Mouse (Mus musculus) mouse embryonic stem cell (cell line): ENCODE results near the gene Efcab14.

Experiments used
- in situ Hi-C, 2 experiments: fragments of 300-500 bp; cut with MboI; formaldehyde crosslinking; loops; 1 replicate in 1 of 2; 3 replicates in 1 of 2; pipeline ENCODE4 v1.14.3; 2019 to 2020; ENCODE audit warnings: low sequenced_read_pairs in 2 of 2, low pct_unique_long_range_greater_than_20kb in 1 of 2, mixed read lengths in 1 of 2; ENCODE audit not compliant: unreplicated experiment in 1 of 2

The Efcab14 gene

DNA sequence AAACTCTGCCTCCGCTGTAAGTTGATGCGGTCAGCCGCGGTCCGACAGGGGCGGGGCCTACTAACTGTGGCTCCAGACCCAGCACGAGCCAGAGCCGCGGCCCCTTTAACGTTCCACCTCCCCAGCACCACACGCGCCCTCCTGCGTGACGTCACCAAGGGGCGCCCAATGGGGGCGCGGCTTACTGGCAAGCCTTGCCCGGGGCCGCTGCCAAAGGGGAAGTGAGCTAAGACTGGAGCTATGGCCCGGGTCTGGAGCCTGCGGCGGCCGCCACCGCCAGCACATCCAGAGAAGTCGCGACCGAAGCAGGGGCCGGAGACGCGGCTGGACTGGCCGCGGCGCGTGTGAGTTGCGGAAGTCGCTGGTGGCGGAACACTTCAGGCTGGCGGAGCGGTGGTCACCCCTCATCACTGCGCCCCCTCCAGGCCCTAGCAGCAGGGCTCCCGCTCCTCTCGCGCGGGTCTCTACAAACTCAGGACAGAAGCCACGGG lies at the start of gene Efcab14:
Gene Efcab14 (plus strand): TSS at position 194 of the 491 bp plus-strand sequence.
- in situ Hi-C loops, result loop anchor here in 1 of 2 experiments (10.0 to 25.0 kb wide), 2 partner anchors 157 to 225 kb away; partner anchors contain the start of gene 6430628N08Rik

DNA sequence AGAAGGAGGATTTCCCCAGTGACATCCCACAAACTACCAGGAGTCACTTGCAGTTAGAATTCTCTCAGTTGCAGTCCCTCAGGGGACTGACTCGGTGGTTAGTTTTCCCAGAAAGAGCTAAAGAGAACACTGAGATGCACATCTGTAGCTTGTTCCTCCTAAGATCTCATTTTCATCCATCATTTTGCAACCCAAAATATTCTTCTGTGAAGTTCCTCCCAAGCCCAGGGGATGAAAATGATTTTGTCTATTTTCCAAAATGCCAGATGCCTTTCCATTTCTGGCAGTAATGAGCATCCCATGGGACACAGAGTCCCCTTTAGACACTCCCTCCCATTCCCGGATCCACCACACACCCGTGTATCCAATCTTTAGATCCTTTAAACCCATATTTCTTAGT lies 36.1 kb upstream of the Efcab14 start:
- in situ Hi-C loops, result loop anchor here (10.0 to 25.0 kb wide), 3 partner anchors 214 to 589 kb away; partner anchors contain the start of gene Cyp4a14 (in 2 of the 2)

DNA sequence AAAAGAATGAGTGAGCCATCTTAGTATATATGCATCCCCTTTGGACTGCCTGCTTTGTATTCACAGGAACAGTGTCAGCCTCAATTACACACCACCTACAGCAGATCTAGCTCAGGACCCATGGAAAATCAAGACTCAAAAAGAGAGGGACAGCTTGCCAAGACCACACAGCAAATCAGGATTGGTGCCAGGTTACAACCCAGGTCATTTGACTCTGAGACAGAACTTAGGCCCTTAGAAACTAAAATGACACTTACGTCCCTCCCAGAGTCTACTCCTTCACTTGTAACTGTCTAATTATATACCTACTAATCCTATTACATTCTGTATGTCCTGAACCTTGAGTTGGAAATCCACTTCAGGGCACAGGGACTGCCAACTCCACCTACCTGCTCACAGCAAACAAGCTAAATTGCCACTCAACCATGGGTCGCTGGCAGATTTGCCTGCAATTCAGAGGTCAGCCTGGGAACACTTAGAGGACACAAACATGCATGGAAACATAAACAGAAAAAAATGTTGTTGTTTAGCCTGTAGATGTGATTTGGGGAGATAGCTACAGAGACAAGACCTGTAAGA lies 33.5 kb upstream of the Efcab14 start:
- in situ Hi-C loops, result loop anchor here (10.0 to 25.0 kb wide), 3 partner anchors 217 to 592 kb away; partner anchors contain the start of gene Cyp4a14 (in 2 of the 2)

DNA sequence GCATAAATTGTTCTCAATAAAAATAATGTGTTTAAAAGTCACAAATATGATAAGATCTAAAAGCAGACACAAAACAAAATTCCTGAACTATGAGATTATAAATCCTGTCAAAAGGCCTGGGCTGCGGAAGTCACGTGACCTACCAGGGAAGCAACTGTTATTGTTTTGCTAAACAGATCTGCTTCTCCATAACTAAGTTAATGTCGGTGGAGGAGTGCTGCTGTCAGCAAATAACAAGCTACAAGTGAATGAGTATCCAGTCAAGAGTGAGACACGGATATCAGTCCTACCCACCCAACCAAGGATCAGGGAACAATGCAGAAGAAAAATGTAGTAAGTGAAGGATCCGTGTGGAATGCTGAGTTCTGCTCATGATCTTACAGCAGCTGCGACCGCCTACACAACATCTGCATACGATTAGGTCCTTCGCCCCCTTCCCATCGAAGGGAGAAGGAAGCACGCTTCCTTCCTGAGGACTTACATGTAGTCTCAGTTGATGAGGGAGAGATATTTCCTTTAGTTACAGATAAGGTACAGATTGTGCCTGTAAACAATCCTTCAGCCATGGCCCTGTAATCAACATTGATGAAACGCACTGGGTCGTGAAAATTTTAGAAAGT lies 28.5 kb upstream of the Efcab14 start:
- in situ Hi-C loops, result loop anchor here (10.0 to 25.0 kb wide), 3 partner anchors 222 to 597 kb away; partner anchors contain the start of gene Cyp4a14 (in 2 of the 2)

DNA sequence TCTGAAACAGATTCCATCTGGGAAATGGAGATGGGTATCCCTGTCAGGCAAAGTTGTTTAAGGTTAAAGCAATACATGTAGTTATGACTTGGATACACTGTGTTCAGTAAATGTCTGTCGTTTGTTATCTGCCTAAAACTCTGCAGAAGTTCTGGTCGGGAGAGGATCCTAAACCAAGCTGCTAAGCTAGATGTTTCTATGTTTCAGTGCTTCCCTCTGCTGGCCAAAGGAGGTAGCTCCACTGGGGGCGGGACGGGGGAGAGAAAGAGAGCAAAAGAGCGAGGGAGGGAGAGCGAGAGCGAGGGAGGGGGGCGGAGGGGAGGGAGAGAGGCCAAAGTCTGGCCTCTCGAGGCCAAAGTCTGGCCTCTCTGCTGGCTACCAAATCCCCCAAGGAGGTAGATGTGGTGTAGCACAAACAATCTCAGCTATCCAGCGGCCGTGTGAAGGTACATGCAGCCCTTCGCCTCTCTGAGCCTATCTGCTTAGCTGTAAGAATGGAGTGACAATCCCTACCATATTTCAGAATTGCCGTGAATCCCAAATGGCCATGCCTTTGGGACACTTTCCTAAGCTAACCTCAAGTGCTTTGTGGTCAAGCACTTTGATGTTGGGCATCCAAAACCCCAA lies 27.6 kb upstream of the Efcab14 start:
- in situ Hi-C loops, result loop anchor here (10.0 to 25.0 kb wide), 3 partner anchors 223 to 598 kb away; partner anchors contain the start of gene Cyp4a14 (in 2 of the 2)

DNA sequence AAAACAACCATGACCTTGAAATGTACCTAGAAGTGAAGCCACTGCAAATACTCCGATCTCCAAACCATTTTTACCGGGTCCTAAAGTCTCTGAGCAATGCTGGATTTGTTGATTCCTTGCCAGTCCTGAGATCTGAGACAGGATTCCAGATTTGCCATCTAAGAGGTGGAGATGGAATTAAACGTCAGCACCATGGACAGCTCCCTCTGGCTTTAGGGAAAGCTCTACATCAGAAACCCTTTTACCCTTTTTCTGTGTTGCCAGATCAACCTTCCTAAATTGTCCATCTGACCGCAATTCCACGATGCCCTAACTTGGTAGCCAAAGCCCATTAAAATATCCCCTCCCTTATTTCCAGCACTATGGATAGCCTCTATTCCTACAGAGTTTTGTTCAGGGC lies 8.8 kb upstream of the Efcab14 start:
- in situ Hi-C loops, result loop anchor here in 1 of 2 experiments (25.0 kb wide), 1 partner anchor 234 kb away; no protein-coding TSS in a partner anchor

DNA sequence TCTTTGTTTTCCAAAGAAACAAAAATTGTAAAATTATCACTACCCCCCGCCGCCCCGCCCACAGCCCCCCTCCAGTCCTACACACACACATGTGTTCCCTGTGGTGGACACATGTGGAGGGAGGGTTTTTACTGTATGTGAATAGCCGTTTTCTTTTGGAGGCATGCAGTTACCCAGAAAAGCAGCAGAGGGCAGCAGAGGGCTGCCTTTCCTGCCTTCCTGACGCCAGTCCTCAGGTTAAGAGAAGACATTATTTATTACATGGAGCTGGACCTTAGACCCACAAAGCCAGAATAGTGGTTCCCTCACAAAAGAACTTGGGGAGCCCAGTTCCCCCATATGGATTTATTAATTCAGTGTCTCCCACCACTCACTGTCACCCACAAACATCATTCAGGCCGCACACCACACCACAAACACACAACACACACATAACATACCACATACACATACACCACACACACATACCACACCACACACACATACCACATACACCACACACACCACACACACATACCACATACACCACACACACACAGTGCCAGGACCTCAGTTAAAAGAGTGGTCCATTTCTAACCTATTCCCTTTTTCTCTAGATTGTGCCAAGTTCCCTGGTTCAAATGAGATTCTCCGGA lies 5.8 kb upstream of the Efcab14 start:
- in situ Hi-C loops, result loop anchor here (5.0 to 25.0 kb wide), 3 partner anchors 163 to 251 kb away; partner anchors contain the start of gene 6430628N08Rik (in 1 of the 2)

DNA sequence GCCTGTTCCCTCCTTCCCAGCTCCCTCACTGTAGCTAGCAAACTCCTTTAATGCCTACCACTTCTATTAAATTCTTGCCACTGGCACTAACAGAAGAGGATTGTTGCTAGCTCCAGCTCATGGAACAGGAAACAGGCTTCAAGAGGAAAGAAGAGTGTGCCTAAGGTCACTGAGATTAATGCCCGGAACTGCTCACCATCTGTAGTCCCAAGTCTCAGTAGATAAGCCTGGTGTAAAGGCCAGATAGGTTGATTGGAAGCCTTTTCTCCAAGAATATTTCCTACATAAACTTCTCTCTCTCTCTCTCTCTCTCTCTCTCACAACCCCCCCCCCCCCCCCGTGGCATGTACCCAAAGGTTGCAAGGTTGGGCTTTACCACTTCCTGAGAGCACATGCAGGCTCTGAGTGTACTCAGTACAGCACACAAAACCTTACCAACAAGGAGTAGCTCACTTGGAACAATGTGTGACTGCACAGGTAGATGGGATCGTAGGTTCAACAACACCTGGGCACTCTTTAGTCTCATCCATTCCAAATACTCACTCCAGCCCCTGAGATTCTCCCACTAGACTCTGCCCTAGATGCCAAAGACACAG lies 5.2 kb upstream of the Efcab14 start:
- in situ Hi-C loops, result loop anchor here (5.0 to 25.0 kb wide), 3 partner anchors 162 to 250 kb away; partner anchors contain the start of gene 6430628N08Rik (in 1 of the 2)

DNA sequence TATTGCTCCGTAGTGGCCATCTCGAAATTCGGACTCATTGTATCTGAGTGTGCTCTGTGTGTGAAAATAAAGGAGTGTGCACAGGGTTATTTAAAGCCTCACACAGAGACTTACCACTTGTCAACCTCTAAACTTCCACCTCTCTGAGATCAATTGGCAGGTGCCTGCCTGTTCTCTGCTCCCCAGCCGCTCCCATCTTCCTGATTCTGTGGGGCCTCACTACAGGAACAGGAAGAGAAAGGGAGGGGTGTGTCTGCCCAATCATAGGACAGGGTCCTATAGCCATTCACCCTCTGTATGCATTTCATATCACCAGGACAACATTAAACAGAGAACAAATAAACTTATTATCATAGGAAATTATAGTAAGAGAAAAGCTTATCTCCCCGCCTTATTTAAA lies 3.8 kb upstream of the Efcab14 start:
- in situ Hi-C loops, result loop anchor here (5.0 to 25.0 kb wide), 3 partner anchors 161 to 249 kb away; partner anchors contain the start of gene 6430628N08Rik (in 1 of the 2)

DNA sequence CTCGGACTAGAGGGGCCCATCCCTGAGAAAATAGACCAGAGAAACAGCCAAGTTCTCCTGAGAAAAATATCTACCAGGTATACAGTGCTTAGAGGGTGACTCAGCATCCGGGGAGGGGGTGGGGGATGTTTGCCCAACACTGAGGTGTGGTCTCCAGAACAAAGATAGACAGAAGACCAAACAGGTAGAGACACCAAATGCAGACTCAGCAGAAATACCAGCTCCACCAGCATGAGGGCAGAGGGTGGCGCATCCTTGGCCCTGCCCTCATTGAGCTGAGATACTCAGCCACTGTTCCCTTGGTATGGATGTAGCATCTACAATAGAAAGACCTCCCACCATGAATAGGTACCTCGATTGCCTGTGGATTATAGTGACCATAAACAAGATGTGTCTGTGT lies 2.7 kb upstream of the Efcab14 start:
- in situ Hi-C loops, result loop anchor here (5.0 to 25.0 kb wide), 3 partner anchors 160 to 247 kb away; partner anchors contain the start of gene 6430628N08Rik (in 1 of the 2)

DNA sequence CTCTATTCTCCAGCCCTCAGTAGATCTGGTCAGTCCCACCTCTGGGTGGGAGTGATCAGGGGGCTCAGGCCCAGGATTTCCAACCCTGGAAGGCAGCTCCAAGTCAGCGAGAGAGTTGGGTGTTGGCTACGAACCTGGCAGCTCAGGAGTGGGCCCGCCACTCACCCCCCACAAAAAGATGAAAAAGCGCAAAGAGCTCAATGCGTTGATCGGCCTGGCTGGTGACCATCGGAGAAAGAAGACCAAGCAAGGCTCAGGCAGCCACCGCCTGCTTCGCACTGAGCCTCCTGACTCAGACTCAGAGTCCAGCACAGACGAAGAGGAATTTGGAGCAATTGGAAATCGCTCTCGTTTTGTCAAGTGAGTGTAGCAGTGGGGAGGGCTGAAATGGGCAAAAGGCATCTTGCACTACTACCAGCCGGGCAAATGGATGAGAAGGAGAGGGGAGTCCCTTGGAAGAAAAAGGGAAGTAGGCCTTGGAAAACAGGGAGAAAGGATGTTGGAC lies 989 bp downstream of the Efcab14 start:
- in situ Hi-C loops, result loop anchor here in 1 of 2 experiments (10.0 to 25.0 kb wide), 2 partner anchors 156 to 224 kb away; partner anchors contain the start of gene 6430628N08Rik

DNA sequence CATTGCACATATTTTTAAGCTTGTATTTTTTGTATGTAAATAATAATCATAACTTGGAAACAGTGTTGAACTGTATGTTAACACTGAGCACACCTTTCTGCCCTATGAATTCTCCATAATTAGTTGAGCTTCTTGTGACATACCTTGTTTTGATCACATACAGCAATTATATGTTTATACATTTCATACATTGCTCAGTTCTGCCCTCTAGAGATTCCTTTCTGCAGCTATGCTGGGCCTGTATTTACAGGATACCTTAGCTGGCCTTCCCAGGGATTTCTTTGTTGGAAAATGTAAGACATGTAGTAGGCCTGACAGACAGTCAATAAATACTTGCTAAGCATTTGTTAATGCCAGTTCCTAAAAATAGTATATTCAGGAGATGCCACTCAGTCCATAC lies 5.1 kb downstream of the Efcab14 start:
- in situ Hi-C loops, result loop anchor here in 1 of 2 experiments (25.0 kb wide), 1 partner anchor 220 kb away; no protein-coding TSS in a partner anchor

DNA sequence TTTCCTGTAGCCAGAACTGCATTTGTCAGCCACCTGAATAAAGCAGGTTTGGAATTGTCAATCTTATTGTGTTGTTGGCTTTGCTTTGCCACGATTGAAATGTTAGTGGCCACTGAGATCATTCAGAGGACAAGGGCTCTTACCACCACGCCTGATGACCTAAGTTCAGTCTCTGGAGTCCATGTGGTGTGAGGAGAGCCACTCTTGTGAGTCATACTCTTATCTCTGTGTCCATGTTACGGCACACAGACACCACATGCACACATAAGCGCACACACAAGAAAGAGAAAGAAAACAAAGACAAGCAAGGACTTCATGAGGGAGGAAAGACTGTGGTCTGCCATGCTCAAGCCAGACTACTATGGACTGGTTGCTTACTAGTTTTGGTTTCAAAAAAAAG lies 5.6 kb downstream of the Efcab14 start:
- in situ Hi-C loops, result loop anchor here in 1 of 2 experiments (25.0 kb wide), 1 partner anchor 219 kb away; no protein-coding TSS in a partner anchor

DNA sequence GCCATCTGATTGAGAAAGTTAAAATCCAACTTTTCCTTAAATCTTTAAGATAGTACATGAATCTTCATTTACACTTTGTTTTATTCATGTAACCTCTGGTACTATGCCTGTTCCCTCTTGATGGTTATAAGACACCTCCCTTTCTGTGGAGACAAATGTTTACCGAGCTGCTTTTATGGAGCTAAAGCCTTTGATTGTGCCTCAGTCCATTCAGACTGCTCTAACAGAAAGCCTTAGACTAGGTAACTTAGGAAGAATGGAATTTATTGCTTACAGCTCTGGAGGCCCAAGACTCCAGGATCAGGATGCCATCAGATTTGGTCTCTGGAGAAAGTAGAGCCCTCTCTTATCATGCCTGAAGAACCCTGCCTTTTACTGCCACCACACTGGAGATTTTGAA lies 10.6 kb downstream of the Efcab14 start:
- in situ Hi-C loops, result loop anchor here in 1 of 2 experiments (25.0 kb wide), 1 partner anchor 214 kb away; no protein-coding TSS in a partner anchor

DNA sequence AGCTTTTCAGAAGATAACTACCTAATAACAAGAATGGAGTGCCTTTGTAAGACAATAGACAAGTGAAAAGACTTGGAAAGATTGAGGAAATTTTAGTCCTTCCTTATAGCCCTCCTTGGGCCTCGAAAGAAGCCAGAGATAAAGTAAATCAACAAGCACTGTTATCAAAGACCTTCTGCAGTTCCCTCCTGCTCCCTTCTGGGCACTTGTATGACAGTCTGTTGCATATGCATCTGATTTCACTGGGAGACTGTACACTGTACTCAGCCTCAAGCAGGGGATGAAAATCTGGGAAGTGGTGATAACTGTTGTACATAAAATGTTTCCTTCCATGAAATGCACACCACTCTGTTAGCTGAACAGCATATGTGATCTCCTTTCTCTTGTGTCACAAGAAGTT lies 11.8 kb downstream of the Efcab14 start:
- in situ Hi-C loops, result loop anchor here in 1 of 2 experiments (25.0 kb wide), 1 partner anchor 213 kb away; no protein-coding TSS in a partner anchor

DNA sequence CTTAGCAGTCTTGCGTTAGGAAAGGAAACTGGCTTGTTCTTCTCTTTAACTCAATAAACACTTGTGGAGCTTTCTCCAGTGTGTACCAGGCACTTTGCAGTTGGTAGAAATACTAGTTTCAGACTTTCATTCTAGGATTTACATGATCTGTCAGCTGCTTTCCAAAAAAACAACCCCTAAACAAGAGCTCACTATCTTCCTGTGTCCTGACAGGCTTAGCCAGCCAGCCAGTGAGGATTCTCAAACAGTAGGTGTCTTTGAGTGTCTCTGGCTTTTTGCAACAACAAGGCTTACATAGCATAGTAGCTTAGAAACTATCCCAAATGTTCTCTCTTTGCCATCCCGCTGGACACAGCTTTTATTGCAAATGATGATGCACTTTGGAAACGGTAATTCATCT lies 16.6 kb downstream of the Efcab14 start:
- in situ Hi-C loops, result no loop called here

DNA sequence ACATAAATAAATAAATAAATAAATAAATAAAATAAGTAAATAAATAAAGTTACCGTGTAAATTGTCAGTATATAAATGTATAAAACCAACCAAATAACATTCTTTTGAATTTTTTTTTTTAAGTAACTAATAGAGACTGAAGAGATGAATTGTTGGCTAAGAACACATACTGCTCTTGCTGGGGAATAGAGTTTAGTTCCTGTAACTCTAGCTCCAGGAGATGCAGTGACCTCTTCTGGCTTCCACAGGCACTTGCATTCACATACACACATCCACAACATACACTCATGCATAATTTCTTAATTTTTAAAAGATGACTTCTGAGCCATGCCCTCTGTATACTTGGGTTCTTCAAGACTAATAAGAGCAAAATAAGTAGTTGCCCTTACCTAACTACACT lies 17.3 kb downstream of the Efcab14 start:
- in situ Hi-C loops, result no loop called here
